Mouse (Mus musculus): ENCODE measurements at regions not wholly inside any gene's neighbourhood (a gene's known extent, or its start where the extent isn't known, plus 50 kb on each side); places are given as distances from the start of the nearest gene placed in this dataset.

GRCm38 (mm10) chr8:91865361-91865760, 63.5 kb upstream of the Irx3 start:
- WGBS: 16% methylated on average over 10 of the region's 10 CpGs
- no peak for ATAC-seq
- H3K4me1 ChIP-seq (ENCODE audit: control insufficient read depth, insufficient read depth, low read depth, low read length): no peaks in the 10 kb centered on the region
- peaks cover 15% of the 10 kb centered on the region; the same call in 1 of the 2 replicates for H3K27me3 ChIP-seq (replicated peaks; ENCODE audit: control insufficient read depth, insufficient read depth, low read length)
- H3K27ac ChIP-seq (ENCODE audit: low read depth, low read length): no peak overlapping the region
- no peak overlapping the region for H3K9ac ChIP-seq (ENCODE audit: low read depth, low read length)
- H3K36me3 ChIP-seq (ENCODE audit: control insufficient read depth, insufficient read depth, low read length): no peaks in the 10 kb centered on the region
- H3K4me3 ChIP-seq (ENCODE audit: low read length): no peak overlapping the region
- no peaks in the 10 kb centered on the region for H3K9me3 ChIP-seq (ENCODE audit: control insufficient read depth, low read length)
- no peak overlapping the region for H3K4me2 ChIP-seq (ENCODE audit: low read length)

GRCm38 (mm10) chr8:91863505-91863904, 61.6 kb upstream of the Irx3 start:
- no peaks in the 10 kb centered on the region for H3K36me3 ChIP-seq (ENCODE audit: control insufficient read depth, insufficient read depth, low read length)
- H3K4me1 ChIP-seq (ENCODE audit: control insufficient read depth, insufficient read depth, low read depth, low read length): no peaks in the 10 kb centered on the region
- H3K27ac ChIP-seq (ENCODE audit: low read depth, low read length): no peak overlapping the region
- ATAC-seq: no peak
- no peak overlapping the region for H3K4me3 ChIP-seq (ENCODE audit: low read length)
- no peak overlapping the region for H3K9ac ChIP-seq (ENCODE audit: low read depth, low read length)
- no peak overlapping the region for H3K4me2 ChIP-seq (ENCODE audit: low read length)
- peaks cover 15% of the 10 kb centered on the region; the same call in 1 of the 2 replicates for H3K27me3 ChIP-seq (replicated peaks; ENCODE audit: control insufficient read depth, insufficient read depth, low read length)
- 27% methylated on average over 4 of the region's 4 CpGs for WGBS
- no peaks in the 10 kb centered on the region for H3K9me3 ChIP-seq (ENCODE audit: control insufficient read depth, low read length)

- Histone ChIP-seq H3K9ac (ENCODE audit: low read depth, low read length) (no peak overlapping the region), H3K27me3 (replicated peaks; ENCODE audit: control insufficient read depth, insufficient read depth, low read length) (peaks cover 7% of the 10 kb centered on the region), H3K4me3 (ENCODE audit: low read length) (no peak overlapping the region), H3K36me3 (ENCODE audit: control insufficient read depth, insufficient read depth, low read length) (no peaks in the 10 kb centered on the region), H3K4me2 (ENCODE audit: low read length) (no peak overlapping the region), H3K4me1 (ENCODE audit: control insufficient read depth, insufficient read depth, low read depth, low read length) (no peaks in the 10 kb centered on the region), H3K9me3 (ENCODE audit: control insufficient read depth, low read length) (no peaks in the 10 kb centered on the region), H3K27ac (ENCODE audit: low read depth, low read length) (no peak overlapping the region)
- WGBS: 34% methylated on average over 14 of the region's 14 CpGs
- no peak for ATAC-seq
Observed at GRCm38 (mm10) chr8:91855881-91856280, 54.0 kb upstream of the Irx3 start.

GRCm38 (mm10) chr8:91854369-91854768, 52.5 kb upstream of the Irx3 start:
- peaks cover 4% of the 10 kb centered on the region for H3K27me3 ChIP-seq (replicated peaks; ENCODE audit: control insufficient read depth, insufficient read depth, low read length)
- H3K4me1 ChIP-seq (ENCODE audit: control insufficient read depth, insufficient read depth, low read depth, low read length): no peaks in the 10 kb centered on the region
- WGBS: 58% methylated on average over 4 of the region's 4 CpGs
- H3K36me3 ChIP-seq (ENCODE audit: control insufficient read depth, insufficient read depth, low read length): no peaks in the 10 kb centered on the region
- no peak overlapping the region for H3K27ac ChIP-seq (ENCODE audit: low read depth, low read length)
- no peak for ATAC-seq
- no peak overlapping the region for H3K9ac ChIP-seq (ENCODE audit: low read depth, low read length)
- H3K4me2 ChIP-seq (ENCODE audit: low read length): no peak overlapping the region
- H3K9me3 ChIP-seq (ENCODE audit: control insufficient read depth, low read length): no peaks in the 10 kb centered on the region
- no peak overlapping the region for H3K4me3 ChIP-seq (ENCODE audit: low read length)

DNA sequence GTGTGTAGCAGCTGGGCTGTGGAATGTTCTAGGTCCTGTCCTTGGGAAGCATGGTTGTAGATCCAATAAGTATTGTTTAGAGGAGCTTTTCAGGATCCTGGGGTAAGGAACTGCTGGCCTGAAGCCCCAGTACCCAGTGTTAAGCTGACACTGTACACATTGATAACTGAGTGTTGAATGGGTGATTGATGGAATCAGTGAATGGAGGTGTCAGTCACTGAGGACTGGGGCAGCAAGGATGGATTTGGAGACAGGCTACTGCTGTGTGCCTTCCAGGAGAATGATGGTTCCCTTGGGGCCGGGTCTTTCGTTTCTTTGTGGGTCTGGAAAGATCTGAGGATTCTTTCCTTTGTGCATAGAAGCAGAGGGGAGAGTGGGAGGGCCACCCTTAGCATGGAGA, 51.9 kb upstream of the Irx3 start:
- ATAC-seq: 0 out of 2 replicates have a peak, but pooled peaks have one; percentile 24
- Histone ChIP-seq H3K9ac (ENCODE audit: low read depth, low read length) (no peak overlapping the region), H3K9me3 (ENCODE audit: control insufficient read depth, low read length) (no peaks in the 10 kb centered on the region), H3K4me3 (ENCODE audit: low read length) (no peak overlapping the region), H3K27me3 (replicated peaks; ENCODE audit: control insufficient read depth, insufficient read depth, low read length) (peaks cover 4% of the 10 kb centered on the region), H3K36me3 (ENCODE audit: control insufficient read depth, insufficient read depth, low read length) (no peaks in the 10 kb centered on the region), H3K4me1 (ENCODE audit: control insufficient read depth, insufficient read depth, low read depth, low read length) (no peaks in the 10 kb centered on the region), H3K27ac (ENCODE audit: low read depth, low read length) (no peak overlapping the region), H3K4me2 (ENCODE audit: low read length) (no peak overlapping the region)
- WGBS: 16% methylated on average over 2 of the region's 2 CpGs

- Histone ChIP-seq H3K4me3 (ENCODE audit: low read length) (no peak overlapping the region), H3K4me1 (ENCODE audit: control insufficient read depth, insufficient read depth, low read depth, low read length) (no peaks in the 10 kb centered on the region), H3K27ac (ENCODE audit: low read depth, low read length) (no peak overlapping the region), H3K27me3 (replicated peaks; ENCODE audit: control insufficient read depth, insufficient read depth, low read length) (peaks cover 3% of the 10 kb centered on the region), H3K36me3 (ENCODE audit: control insufficient read depth, insufficient read depth, low read length) (no peaks in the 10 kb centered on the region), H3K4me2 (ENCODE audit: low read length) (no peak overlapping the region), H3K9ac (ENCODE audit: low read depth, low read length) (no peak overlapping the region), H3K9me3 (ENCODE audit: control insufficient read depth, low read length) (no peaks in the 10 kb centered on the region)
- no peak for ATAC-seq
- 55% methylated on average over 4 of the region's 4 CpGs for WGBS
Observed at GRCm38 (mm10) chr8:91853336-91853735, 51.5 kb upstream of the Irx3 start.

Data from hindbrain, embryonic 16.5 days (tissue).